Comparison of ENCODE assay signal across 8 mouse cellular contexts in genomic region chr10:38965857-38966256, GRCm38 (mm10). TPM values are rescaled to one million over a fixed set of nuclear protein-coding genes. Genes with fewer than 3 reads are reported as not detected.
DNase-seq lines count a peak whose midpoint lies in the region; ATAC-seq and TF ChIP-seq lines count a peak whose summit lies in the region.

No protein-coding gene starts in this region.

- H3K27ac ChIP-seq in gastrocnemius, adult 2 months = peak overlapping the region; percentile 89
- 0 out of 2 replicates have a peak overlapping the region, but pooled peaks have one; percentile 4 for H3K27ac ChIP-seq in forebrain, embryonic 15.5 days (replicated peaks)
- 0 out of 2 replicates have a peak overlapping the region, but pooled peaks have one; percentile 48 for H3K27ac ChIP-seq in hindbrain, postnatal 0 days
- H3K27ac ChIP-seq in stomach, embryonic 16.5 days (ENCODE audit: low read length) = peak overlapping the region; percentile 83

- peak; percentile 38 for DNase-seq in gastrocnemius, adult 2 months
- DNase-seq in gastrocnemius, postnatal 25 days = no peak
- DNase-seq in T-cell, adult 2 months (ENCODE audit: low spot score) = peak; percentile 10
- peak; percentile 20 for DNase-seq in hindbrain, postnatal 0 days (ENCODE audit: low spot score)
- DNase-seq in lung, postnatal 10 days = peak; percentile 57
- DNase-seq in left cerebral cortex, adult 9 months (ENCODE audit: low spot score in 2 of 2) = no peak

- peak overlapping the region; percentile 57 for H3K4me2 ChIP-seq in forebrain, embryonic 15.5 days (replicated peaks)
- peak overlapping the region; percentile 83 for H3K4me2 ChIP-seq in hindbrain, postnatal 0 days (ENCODE audit: low read depth, low read length)
- peak overlapping the region; percentile 62 for H3K4me2 ChIP-seq in stomach, embryonic 16.5 days (ENCODE audit: low read depth, low read length)

- peak overlapping the region; percentile 42 for H3K9ac ChIP-seq in forebrain, embryonic 15.5 days (replicated peaks)
- peak overlapping the region; percentile 28; the same call in 1 of the 2 replicates for H3K9ac ChIP-seq in hindbrain, postnatal 0 days (replicated peaks; ENCODE audit: low read length)
- peak overlapping the region; percentile 77 for H3K9ac ChIP-seq in stomach, embryonic 16.5 days (ENCODE audit: low read length)

- TF ChIP-seq CTCF in gastrocnemius, adult 2 months (IDR thresholded peaks at IDR 0.05) = no peak; the same call in 1 of the 2 replicates
- no peak for TF ChIP-seq CTCF in hindbrain, postnatal 0 days (IDR thresholded peaks at IDR 0.05; ENCODE audit: low read depth)

- peaks cover 10% of the 10 kb centered on the region for H3K4me1 ChIP-seq in forebrain, embryonic 15.5 days
- H3K4me1 ChIP-seq in hindbrain, postnatal 0 days (ENCODE audit: insufficient read depth, low read length) = 0 out of 2 replicates have a peak, but pooled peaks cover 6% of the 10 kb centered on the region
- H3K4me1 ChIP-seq in stomach, embryonic 16.5 days (ENCODE audit: control insufficient read depth, insufficient read depth, low read length) = peaks cover 12% of the 10 kb centered on the region

- 8% methylated on average over 14 of the region's 14 CpGs for WGBS in forebrain, embryonic 15.5 days
- under 1% methylated on average over 14 of the region's 14 CpGs for WGBS in hindbrain, postnatal 0 days
- 2% methylated on average over 14 of the region's 14 CpGs for WGBS in stomach, embryonic 16.5 days

- H3K36me3 ChIP-seq in forebrain, embryonic 15.5 days = no peaks in the 10 kb centered on the region
- no peaks in the 10 kb centered on the region for H3K36me3 ChIP-seq in hindbrain, postnatal 0 days (ENCODE audit: insufficient read depth, low read length)
- H3K36me3 ChIP-seq in stomach, embryonic 16.5 days (ENCODE audit: control insufficient read depth, insufficient read depth, low read length) = no peaks in the 10 kb centered on the region

- no peaks in the 10 kb centered on the region for H3K9me3 ChIP-seq in forebrain, embryonic 15.5 days
- H3K9me3 ChIP-seq in hindbrain, postnatal 0 days (ENCODE audit: low read length) = no peaks in the 10 kb centered on the region
- no peaks in the 10 kb centered on the region for H3K9me3 ChIP-seq in stomach, embryonic 16.5 days (replicated peaks; ENCODE audit: control insufficient read depth, low read length)

- intact Hi-C loops in gastrocnemius, adult 2 months (cut with DNase I) = loop anchor here (5.0 kb wide), 2 partner anchors 41 to 89 kb away; no protein-coding TSS in a partner anchor

- ATAC-seq in forebrain, embryonic 15.5 days (replicated peaks) = peak; percentile 27
- peak; percentile 55 for ATAC-seq in hindbrain, postnatal 0 days
- ATAC-seq in stomach, embryonic 16.5 days (ENCODE audit: insufficient read depth, low FRiP score) = 0 out of 2 replicates have a peak, but pooled peaks have one; percentile 26

- peak overlapping the region; percentile 82 for H3K4me3 ChIP-seq in gastrocnemius, adult 2 months
- H3K4me3 ChIP-seq in forebrain, embryonic 15.5 days = peak overlapping the region; percentile 39
- peak overlapping the region; percentile 37 for H3K4me3 ChIP-seq in hindbrain, postnatal 0 days (ENCODE audit: low read length)
- peak overlapping the region; percentile 52 for H3K4me3 ChIP-seq in stomach, embryonic 16.5 days (replicated peaks; ENCODE audit: low read length)

- H3K27me3 ChIP-seq in forebrain, embryonic 15.5 days = no peaks in the 10 kb centered on the region
- H3K27me3 ChIP-seq in hindbrain, postnatal 0 days (ENCODE audit: insufficient read depth, low read length) = no peaks in the 10 kb centered on the region
- H3K27me3 ChIP-seq in stomach, embryonic 16.5 days (ENCODE audit: control insufficient read depth, insufficient read depth, low read length) = no peaks in the 10 kb centered on the region

RNA-seq across cellular contexts. Expression of gene Lama4, which starts 0.5 kb away (rescaled TPM):
- total RNA-seq in gastrocnemius, adult 2 months (2021) = 10 to 100 TPM; 13.3 to 22.3 TPM
- 10 to 100 TPM; 23.3 to 34.6 TPM for total RNA-seq in gastrocnemius, postnatal 25 days (2021)
- polyA plus RNA-seq in forebrain, embryonic 15.5 days (2015; fragmentation: Nextera tagmentation; extraction: Ambion mirVana) = 13.2 and 14.2 TPM in 2 replicates
- 19.9 and 31.9 TPM in 2 replicates for total RNA-seq in hindbrain, postnatal 0 days (2014; rRNA removed)
- polyA plus RNA-seq in hindbrain, postnatal 0 days (2015; fragmentation: Nextera tagmentation; extraction: Ambion mirVana) = 13.6 and 16.7 TPM in 2 replicates
- polyA plus RNA-seq in stomach, embryonic 16.5 days (2015; fragmentation: Nextera tagmentation; extraction: Ambion mirVana) = 72.4 and 75.1 TPM in 2 replicates

Comparison
In these comparisons a context has a peak if more than half of its experiments do, and no peak if none do; other contexts are left out.
1. DNase-seq: peak in gastrocnemius, adult 2 months (single experiment), T-cell, adult 2 months (single experiment), hindbrain, postnatal 0 days (single experiment) and lung, postnatal 10 days (single experiment); none in gastrocnemius, postnatal 25 days (single experiment) and left cerebral cortex, adult 9 months (0 of 2).
2. H3K27ac ChIP-seq: peak in every context shown above with its lines; median percentile 89 in gastrocnemius, adult 2 months; 83 in stomach, embryonic 16.5 days; 48 in hindbrain, postnatal 0 days; 4 in forebrain, embryonic 15.5 days.
3. Peak in every context shown above with its lines, with median percentiles within 50 percentile points of each other: H3K4me3 ChIP-seq, ATAC-seq, H3K4me2 ChIP-seq and H3K9ac ChIP-seq.